10 mouse cellular contexts compared by ENCODE assay signal in the genomic region with DNA sequence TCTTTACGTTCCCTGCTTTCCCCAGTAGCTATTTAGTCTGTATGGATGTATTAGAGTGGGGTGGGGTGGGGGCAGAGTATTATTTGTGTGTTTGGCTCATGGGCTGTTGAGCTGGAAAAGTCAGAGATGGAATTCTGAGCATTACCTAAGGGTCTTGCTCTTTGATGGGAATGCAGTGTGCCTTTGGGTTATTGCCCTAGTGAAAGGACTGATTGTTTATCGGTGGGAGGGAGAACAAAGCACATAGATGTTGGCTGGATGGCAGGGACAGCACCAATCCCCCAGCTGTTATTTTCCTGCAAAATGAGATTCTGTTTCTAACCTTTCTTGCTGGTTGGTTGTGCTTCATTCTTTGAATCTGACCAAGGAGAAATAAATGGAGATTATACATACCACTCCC.
DNase-seq lines count a peak whose midpoint lies in the region.
"Had no signal": no experiment of that assay in that cellular context is flagged by ENCODE, and none has a peak within 500 bp of the region (broad histone marks: within the 10 kb centered on the region; RNA-seq: fewer than 3 reads in every experiment).

No protein-coding gene starts in this region.

- intact Hi-C loops in left cerebral cortex, postnatal 14 days (cut with DNase I) = no loop called here

- DNase-seq in layer of hippocampus, adult 11-12 months (ENCODE audit: low spot score) = peak; percentile 9
- no peak for DNase-seq in layer of hippocampus, postnatal 10 days (ENCODE audit: low spot score in 2 of 2)
- DNase-seq in left cerebral cortex, adult 11 months (ENCODE audit: low spot score) = peak; percentile 19
- no peak for DNase-seq in left cerebral cortex, postnatal 14 days (ENCODE audit: low spot score in 2 of 2)
- DNase-seq in brain, adult 2 months (ENCODE audit: low read depth, low spot score) = peak; percentile 76
- peak; percentile 42 for DNase-seq in telencephalon, adult 2 months (ENCODE audit: low read depth, low spot score)
- DNase-seq: adrenal gland, postnatal 14 days; cerebellum, adult 8-10 months; cerebellum, postnatal 14 days; gastrocnemius, postnatal 14 days had no signal

Comparison
In these comparisons a context has a peak if more than half of its experiments do, and no peak if none do; other contexts are left out.
1. DNase-seq: peak in layer of hippocampus, adult 11-12 months (single experiment), left cerebral cortex, adult 11 months (single experiment), brain, adult 2 months (single experiment) and telencephalon, adult 2 months (single experiment); none in layer of hippocampus, postnatal 10 days (0 of 2) and left cerebral cortex, postnatal 14 days (0 of 2).